ENCODE assay signal across 8 mouse cellular contexts in the genomic region with DNA sequence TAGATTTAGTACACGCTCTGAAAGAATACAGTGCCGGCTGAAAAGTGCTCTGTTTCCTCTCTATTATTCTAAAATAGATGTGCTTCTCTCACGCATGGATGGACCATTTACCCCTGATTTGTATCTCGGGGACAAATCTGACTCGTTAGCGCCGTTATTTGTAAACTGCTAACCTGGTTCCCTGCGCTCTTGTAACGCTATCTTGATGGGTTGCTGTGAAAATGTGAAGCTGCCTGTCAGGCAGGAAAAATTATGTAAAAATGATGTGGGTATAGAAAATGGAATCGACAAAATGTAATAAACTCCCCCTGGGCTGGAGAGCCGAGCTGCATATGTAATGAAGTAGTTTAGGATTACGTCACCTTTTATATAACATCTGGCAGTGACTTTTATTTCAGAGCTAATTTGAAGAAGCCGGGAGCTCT. TPM values are rescaled to one million over a fixed set of nuclear protein-coding genes. Genes with fewer than 3 reads are reported as not detected.
DNase-seq lines count a peak whose midpoint lies in the region; ATAC-seq and TF ChIP-seq lines count a peak whose summit lies in the region.

No protein-coding gene starts in this region.

- ATAC-seq in frontal cortex, adult (ENCODE audit: low TSS enrichment): peak; percentile 50
- ATAC-seq in midbrain, embryonic 13.5 days: 0 out of 2 replicates have a peak, but pooled peaks have one; percentile 45
- ATAC-seq in megakaryocyte, adult 5-6 weeks (ENCODE audit: poor library complexity, severe bottlenecking): no peak

- H3K36me3 ChIP-seq in midbrain, embryonic 13.5 days: no peaks in the 10 kb centered on the region

- H3K27me3 ChIP-seq in midbrain, embryonic 13.5 days: no peaks in the 10 kb centered on the region

- TF ChIP-seq POLR2A in brain, embryonic 14.5 days (IDR thresholded peaks at IDR 0.05; ENCODE audit: borderline replicate concordance, extremely low read depth, insufficient read depth, insufficient read length, poor library complexity, severe bottlenecking): no peak

- peak overlapping the region; percentile 42 for H3K4me2 ChIP-seq in midbrain, embryonic 13.5 days (replicated peaks)

- no peak for TF ChIP-seq CTCF in brain, embryonic 14.5 days (IDR thresholded peaks at IDR 0.05; ENCODE audit: borderline replicate concordance, extremely low read depth, insufficient read depth, insufficient read length)

- DNase-seq in kidney, adult 9 months: peak; percentile 13
- no peak for DNase-seq in kidney, adult 11 months
- peak; percentile 74 for DNase-seq in brain, embryonic 14.5 days (ENCODE audit: low read depth)
- no peak for DNase-seq in ovary, postnatal 36 days (ENCODE audit: low spot score)
- DNase-seq in embryo, embryonic 10.5 days (ENCODE audit: low spot score): no peak

- H3K4me3 ChIP-seq in midbrain, embryonic 13.5 days (replicated peaks): peak overlapping the region; percentile 25

- H3K4me1 ChIP-seq in midbrain, embryonic 13.5 days (replicated peaks): peaks cover 8% of the 10 kb centered on the region

- no peak overlapping the region for H3K9ac ChIP-seq in midbrain, embryonic 13.5 days (replicated peaks)

- no peaks in the 10 kb centered on the region for H3K9me3 ChIP-seq in midbrain, embryonic 13.5 days

- H3K27ac ChIP-seq in midbrain, embryonic 13.5 days: peak overlapping the region; percentile 46; the same call in 1 of the 2 replicates

- 40% methylated on average over 13 of the region's 13 CpGs for WGBS in midbrain, embryonic 13.5 days

RNA-seq across cellular contexts. Expression of a gene that starts 59.4 kb away (rescaled TPM):
- polyA plus RNA-seq in brain, embryonic 14.5 days (2012; rRNA removed): 36.7 and 39.1 TPM in 2 replicates
- 30.3 and 32.5 TPM in 2 replicates for polyA plus RNA-seq in midbrain, embryonic 13.5 days (2015; fragmentation: Nextera tagmentation; extraction: Ambion mirVana)
- 73.0 and 85.6 TPM in 2 replicates for total RNA-seq in megakaryocyte, adult 5-6 weeks (2015)
- total RNA-seq in megakaryocyte, adult 5-6 weeks (2017): 75.7 and 78.5 TPM in 2 replicates

Comparison
In these comparisons a context has a peak if more than half of its experiments do, and no peak if none do; other contexts are left out.
1. DNase-seq: peak in kidney, adult 9 months (single experiment) and brain, embryonic 14.5 days (single experiment); none in kidney, adult 11 months (single experiment), ovary, postnatal 36 days (single experiment) and embryo, embryonic 10.5 days (single experiment).